Mouse (Mus musculus) brain, embryonic 14.5 days (tissue): ENCODE results near the gene Lonp2.

Experiments used
- CTCF ChIP-seq: fragments of 200-500 bp; IDR thresholded peaks from 2 replicates; pipeline ENCODE4 v1.5.1; 2012; ENCODE audit warnings: inconsistent platforms, mild to moderate bottlenecking, moderate library complexity, borderline replicate concordance; ENCODE audit not compliant: insufficient read depth, insufficient read length; ENCODE audit errors: extremely low read depth
- POLR2A ChIP-seq: fragments of 200-500 bp; IDR thresholded peaks from 2 replicates; pipeline ENCODE4 v1.6.1; 2012; ENCODE audit warnings: mild to moderate bottlenecking, inconsistent platforms, borderline replicate concordance; ENCODE audit not compliant: poor library complexity, insufficient read depth, insufficient read length, severe bottlenecking; ENCODE audit errors: extremely low read depth

DNA sequence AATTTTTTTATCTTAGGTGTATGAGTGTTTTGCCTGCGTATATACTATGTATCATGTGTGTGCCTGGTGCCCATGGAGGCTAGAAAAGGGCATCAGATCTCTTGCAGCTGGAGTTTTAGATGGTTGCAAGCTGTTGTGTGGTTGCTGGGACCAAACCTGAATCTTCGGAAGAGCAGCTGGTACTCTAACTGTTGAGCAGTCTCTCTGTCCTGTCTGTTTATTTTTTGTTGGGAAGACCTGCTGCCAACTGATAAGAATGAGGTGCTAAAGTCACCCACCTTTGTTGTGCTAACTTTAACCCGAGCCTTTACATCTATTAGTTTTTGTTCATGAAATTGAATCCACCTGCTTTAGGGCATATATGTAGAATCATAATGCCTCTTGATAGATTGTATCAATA is 78.6 kb downstream of the Lonp2 start:
- no peak for TF ChIP-seq CTCF
- TF ChIP-seq POLR2A = no peak
